Mouse (Mus musculus) heart, adult 2 months (tissue): ENCODE results near the gene Ftsj3.
A peak's percentile ranks its signal among the peaks of the same experiment; 100 is the strongest.

Source experiments
- CTCF ChIP-seq: fragments of 200-600 bp; IDR thresholded peaks from 2 replicates; pipeline ENCODE4 v1.8.1; 2022; ENCODE audit warnings: antibody characterized with exemption, mild to moderate bottlenecking, moderate library complexity
- EP300 ChIP-seq: fragments of 200-500 bp; IDR thresholded peaks from 2 replicates; pipeline ENCODE4 v1.6.1; 2011; ENCODE audit warnings: low read depth, low read length, control low read depth; ENCODE audit not compliant: insufficient read depth

DNA sequence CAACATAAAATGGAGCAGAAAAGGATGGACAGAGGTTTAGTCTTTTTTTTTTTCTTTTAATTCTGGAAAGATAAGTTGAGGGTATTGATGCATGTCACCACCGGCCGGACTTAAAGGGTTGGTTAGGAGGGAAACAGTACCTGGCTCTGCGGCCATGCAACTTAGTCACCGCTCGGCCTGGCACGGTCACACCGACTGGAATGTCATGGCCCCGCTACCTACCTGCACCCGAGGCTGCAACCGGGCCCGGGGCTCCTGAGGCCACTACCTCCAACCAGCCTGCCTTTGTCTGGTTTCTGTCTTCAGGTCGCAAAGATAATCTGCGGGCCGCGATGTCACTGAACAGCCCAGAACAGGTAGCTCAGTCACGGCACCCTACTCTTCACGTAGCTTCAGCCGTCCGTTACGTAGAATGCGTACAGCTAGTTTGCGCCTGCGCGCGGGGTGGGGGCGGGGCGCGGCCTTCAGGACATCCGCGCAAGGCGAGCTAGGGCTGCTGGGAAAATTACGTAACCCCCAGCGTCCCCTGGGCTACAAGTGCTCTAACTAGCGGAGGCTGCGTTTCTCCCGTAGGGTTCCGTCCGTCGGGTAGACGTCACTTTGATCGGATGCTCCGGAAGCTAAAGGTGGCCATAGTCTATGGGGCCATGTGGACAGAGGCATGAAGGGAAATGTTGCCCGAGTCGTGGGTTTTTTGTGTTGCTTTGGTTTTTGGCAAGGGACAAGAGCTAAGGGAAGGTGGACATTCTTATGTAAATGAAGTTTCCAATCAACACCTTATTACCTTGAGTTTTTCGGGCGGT, 39.8 kb downstream of the Ftsj3 start, which contains the start of gene Ccdc47:
- TF ChIP-seq CTCF (no peak), EP300 (peak; percentile 77)
